Mouse (Mus musculus) cortical plate, adult 2 months (tissue): Measurements from ENCODE around the gene Hivep3.

ENCODE experiments used
- CTCF ChIP-seq: fragments of 200-500 bp; IDR thresholded peaks from 2 replicates; pipeline ENCODE4 v1.5.1; 2011; ENCODE audit warnings: mild to moderate bottlenecking, control low read depth, low read length; ENCODE audit not compliant: insufficient read depth; ENCODE audit errors: extremely low read depth
- POLR2A ChIP-seq: fragments of 200-500 bp; IDR thresholded peaks from 2 replicates; pipeline ENCODE4 v1.6.1; 2011; ENCODE audit warnings: mild to moderate bottlenecking, low read length, control low read depth; ENCODE audit not compliant: insufficient read depth; ENCODE audit errors: extremely low read depth

GRCm38 (mm10) chr4:119837505-119838065, 104.0 kb downstream of the Hivep3 start:
- TF ChIP-seq CTCF: no peak
- TF ChIP-seq POLR2A: no peak
